Mouse (Mus musculus): ENCODE results near the gene Rsrc1.
A peak's percentile ranks its signal among the peaks of the same experiment; 100 is the strongest.
"Not testable (repeated sequence)": the region's sequence is repeated elsewhere in the genome, so short reads cannot be mapped to it uniquely, and the experiment has no call there.

Rsrc1 gene

DNA sequence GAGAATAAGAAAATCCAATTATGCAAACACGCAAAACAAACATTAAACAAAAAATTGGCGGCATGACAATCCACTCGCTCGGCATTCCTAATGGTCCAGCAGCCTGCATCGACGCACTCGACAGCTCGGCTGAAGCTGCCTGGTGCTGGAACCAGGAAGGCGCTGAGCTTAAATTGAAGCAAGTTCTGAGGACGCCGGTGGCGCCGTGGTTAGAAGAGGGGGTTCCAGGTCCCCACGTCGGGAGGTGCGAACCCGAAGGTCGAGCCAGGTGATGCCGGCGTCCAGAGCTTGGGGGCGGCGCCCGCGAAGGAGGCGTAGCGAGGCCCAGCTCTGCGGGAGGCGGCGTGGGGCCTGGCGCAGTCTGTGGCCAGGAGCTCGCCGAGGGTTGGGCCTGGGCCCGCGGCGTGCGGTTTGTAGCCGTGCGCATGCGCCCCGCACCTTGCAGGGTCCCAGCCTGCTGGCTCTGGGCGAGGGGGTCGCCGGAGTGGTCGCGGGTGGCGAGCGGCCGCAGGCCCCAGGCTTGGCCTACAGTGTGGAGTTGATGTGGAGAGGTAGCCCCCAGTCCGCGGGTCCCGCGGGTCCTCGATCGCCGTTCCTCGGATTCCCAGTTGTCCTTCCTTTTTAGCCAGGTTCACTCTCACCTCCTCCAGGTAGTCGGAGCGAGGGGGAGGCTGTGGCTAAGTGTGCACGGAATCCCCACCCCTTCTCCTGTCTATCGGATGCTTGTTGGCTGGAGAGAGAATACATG is 4.5 kb downstream of the Rsrc1 start:
- peak; percentile 96 for ATAC-seq (ENCODE audit: low TSS enrichment)

DNA sequence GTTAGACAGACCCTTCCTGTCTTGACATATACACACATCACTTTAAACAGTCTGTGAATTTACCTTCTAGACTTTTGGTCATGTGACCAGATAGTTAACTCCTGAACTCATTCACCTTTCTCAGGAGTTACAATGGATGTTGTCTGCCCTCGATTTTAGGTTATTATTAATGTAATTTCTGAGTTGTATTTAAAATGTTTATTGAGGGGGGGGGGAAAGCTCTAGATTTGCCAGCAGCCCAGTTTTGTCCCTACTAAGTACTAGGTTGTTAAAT is 5.0 kb downstream of the Rsrc1 start:
- no peak for ATAC-seq (ENCODE audit: low TSS enrichment)

DNA sequence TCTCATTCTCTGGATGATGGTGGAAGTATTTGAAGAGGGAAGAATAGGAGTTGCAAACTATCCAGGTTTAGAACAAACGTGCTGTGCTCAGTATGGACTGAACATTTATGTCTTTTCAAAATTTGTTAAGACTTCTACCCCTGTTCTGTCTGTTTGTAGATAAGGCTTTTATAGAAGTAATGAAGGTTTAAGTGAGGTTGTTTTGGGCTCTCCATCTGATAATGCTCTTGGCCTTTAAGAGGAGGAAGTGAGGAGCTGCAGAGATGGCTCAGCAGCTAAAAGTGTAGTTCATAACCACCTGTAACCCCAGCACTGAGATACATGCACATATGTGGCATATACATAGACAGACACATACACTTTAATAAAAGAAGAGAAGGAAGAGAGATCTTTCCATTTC is 15.6 kb downstream of the Rsrc1 start:
- no peak for ATAC-seq (ENCODE audit: low TSS enrichment)

DNA sequence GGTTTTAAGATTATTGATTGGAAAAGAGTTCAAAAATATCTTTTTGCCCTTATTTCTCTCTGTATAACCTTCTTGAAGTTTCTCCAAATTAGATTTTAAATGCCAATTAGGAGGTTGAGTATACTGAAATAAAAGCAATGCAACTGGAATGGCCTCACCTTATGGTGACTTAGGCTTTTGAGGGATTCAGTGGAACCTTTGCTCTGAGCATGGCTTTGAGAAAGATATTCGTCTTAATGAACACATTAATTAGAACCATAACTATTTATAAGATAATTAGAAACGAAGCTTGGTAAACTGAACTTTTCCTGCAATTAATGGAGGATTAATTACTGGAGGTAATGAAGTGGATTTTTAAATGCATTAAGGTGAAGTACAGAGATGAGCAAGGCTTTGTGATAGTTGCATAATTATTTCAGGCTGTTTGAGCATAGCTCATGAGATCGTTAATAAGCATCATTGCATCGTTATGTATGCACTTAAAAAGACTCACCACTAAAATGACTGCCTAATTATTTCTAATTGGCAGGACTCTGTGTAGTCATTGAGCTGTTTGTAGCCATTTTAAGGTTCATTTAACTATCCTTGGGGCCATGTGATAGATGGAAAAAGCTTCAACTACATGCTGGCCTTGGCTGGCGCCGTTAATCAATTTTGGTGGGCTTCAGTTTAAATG is 55.3 kb downstream of the Rsrc1 start:
- no peak for ATAC-seq (ENCODE audit: low TSS enrichment)

DNA sequence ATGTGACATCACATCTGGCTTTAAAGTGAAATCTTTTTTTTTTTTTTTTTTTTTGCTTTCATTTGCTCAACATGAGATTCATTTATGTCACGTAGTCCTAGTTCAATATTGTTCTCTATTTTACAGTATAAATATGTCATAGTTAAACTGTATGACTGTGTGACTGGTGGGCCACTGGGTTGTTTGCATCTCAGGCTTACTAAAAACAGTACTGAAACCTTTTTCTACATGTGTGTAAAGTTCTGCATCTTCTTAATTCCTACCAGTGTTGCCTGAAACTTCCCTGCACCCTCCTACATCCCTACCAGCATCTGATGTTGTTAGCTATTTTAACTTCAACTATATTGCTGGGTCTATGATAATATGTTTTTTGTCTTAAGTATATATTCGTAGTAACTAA is 78.6 kb downstream of the Rsrc1 start:
- ATAC-seq (ENCODE audit: low TSS enrichment), result no peak

DNA sequence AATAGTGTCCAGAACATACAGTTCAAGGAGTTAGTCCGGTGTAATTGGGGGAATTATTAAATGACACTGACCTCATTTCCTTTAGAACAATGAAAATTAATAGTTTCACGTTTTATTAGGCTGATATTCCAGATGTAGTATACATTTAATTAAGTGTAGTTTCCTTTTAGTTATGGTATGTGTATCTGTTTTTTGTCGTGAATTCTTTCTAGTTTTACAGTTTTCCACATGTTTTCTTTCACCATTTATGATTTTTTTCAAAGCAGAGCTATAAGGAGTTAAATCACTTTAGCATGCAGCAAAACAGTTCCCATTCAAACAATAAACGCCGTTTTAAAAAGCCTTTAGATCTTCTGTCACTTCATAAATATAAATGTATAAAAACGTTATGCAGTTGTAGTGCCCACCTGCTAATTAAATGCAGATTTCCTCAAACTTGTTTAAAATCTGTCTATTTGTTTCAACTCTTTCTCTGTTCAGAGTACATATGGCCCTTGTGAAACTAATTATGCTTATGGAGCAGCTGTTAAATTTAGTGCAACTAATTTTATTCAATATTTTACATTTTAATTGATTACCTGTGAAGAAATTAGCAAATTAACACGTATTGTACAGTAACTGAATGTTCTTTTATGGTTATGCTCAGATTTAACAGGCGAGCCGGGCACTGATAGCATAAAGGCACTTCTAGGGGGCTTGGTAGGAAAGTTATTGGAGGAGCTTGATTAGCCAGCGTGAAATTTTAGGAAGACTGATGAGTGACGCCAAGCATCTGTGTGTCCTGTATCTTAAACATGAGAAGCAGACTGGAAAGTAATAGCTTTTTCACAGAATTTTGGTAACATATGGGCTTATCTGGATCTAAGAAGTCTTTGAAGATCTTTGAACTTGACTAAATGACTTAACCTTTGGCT is 89.6 kb downstream of the Rsrc1 start:
- ATAC-seq (ENCODE audit: low TSS enrichment), result no peak

DNA sequence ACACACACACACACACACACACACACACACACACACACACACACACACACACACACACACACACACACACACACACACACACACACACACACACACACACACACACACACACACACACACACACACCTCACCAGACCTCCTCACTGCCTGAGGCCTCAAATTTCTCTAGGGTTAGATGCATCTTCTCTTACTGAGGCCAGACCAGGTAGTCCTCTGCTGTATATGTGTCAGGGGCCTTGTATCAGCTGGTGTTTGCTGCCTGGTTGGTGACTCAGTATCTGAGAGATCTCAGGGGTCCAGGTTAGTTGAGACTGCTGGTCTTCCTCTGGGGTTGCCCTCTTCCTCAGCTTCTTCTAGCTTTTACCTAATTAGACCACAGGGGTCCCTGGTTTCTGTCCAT is 92.5 kb downstream of the Rsrc1 start:
- not testable (repeated sequence) for ATAC-seq (ENCODE audit: low TSS enrichment)

DNA sequence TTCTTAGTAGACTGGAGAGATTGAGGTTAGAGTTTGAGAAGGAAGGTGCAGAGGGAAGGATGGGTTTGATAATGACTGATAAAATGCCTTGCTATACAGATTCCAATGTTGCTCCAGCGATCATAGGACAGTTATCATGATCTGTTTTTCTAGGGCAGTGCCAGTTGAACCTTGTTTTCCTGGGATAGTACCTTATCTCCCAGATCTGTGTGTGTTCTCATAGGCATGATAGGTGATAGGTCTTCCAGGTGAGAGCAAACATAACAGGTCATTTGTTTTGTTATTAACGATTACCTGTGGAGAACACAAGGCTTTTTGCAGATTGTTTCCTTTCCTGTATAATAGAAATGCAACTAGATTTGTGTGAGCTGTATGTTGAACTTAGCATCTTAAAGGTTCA is 94.3 kb downstream of the Rsrc1 start:
- no peak for ATAC-seq (ENCODE audit: low TSS enrichment)

DNA sequence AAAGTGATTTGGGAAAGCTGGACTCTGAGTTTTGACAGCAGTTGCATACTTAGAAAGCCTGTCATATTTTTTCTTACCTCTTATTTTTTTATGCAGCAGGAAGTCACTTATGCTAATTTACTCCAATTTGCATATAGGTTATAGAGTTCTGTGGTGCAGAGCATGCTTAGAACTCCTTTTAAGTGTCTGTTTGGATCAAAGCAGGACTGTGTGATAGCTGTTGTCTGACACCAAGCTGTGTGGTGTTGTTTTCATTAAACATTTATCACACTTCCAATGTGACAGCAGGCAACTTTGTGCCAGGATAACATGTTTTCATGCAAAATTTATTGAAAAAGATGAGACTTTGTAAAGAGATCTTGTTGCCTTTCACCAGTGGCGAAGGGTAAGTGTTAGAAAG is 103.6 kb downstream of the Rsrc1 start:
- ATAC-seq (ENCODE audit: low TSS enrichment), result no peak

DNA sequence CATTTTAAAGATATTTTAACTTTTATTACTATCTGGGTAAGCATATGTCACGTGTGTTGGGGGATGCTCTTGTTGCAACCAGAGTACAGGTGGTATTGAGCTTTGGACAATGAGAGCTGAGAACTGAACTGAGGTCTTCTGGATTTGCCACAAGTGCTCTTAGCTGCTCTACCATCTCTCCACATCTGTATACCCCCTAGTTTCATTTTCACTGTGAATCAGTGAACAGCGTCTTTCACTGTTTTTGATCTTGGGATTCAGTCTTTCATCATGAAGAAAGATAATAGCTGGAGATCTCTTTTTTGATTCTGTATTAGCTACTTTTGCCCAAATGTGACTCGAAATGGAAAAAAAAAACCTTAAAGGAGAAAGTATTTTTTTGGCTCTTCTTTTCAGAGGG is 127.2 kb downstream of the Rsrc1 start:
- ATAC-seq (ENCODE audit: low TSS enrichment), result no peak

DNA sequence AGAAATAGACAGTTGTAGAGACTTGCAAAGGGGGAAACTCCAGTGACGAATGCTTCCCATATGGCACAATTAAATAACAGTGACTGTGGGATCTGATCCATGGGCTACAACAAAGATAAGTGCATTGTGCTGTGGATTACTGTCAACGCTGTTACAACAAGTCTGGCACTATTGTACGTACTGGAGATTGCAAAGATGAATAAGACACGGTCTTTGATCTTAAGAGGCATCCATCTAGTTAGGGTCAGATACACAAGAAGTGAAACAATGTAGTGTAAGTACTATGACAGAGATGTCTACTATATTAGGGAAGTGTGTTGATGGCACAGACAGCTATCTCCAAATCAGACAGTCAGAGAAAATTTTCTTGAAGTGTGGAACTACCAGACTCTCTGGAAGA is 135.1 kb downstream of the Rsrc1 start:
- ATAC-seq (ENCODE audit: low TSS enrichment), result no peak

DNA sequence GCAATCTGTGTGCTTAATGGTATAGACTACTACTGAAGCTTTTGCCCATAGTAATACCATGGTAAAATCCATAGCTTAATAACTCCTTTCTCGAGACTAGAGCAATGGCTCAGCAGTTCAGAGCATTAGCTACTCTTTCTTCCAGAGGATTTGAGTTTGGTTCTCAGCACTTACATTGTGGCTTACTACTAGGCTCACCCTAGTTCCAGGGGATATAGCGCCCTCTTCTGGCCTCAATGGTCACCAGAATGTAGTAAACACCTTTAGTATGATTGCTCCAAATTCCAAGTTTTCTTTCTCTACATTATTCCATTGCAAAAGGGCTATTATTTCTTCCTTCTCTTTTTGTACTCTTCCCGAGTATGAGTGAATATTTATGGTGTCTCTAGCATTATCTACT is 151.3 kb downstream of the Rsrc1 start:
- ATAC-seq (ENCODE audit: low TSS enrichment), result no peak

DNA sequence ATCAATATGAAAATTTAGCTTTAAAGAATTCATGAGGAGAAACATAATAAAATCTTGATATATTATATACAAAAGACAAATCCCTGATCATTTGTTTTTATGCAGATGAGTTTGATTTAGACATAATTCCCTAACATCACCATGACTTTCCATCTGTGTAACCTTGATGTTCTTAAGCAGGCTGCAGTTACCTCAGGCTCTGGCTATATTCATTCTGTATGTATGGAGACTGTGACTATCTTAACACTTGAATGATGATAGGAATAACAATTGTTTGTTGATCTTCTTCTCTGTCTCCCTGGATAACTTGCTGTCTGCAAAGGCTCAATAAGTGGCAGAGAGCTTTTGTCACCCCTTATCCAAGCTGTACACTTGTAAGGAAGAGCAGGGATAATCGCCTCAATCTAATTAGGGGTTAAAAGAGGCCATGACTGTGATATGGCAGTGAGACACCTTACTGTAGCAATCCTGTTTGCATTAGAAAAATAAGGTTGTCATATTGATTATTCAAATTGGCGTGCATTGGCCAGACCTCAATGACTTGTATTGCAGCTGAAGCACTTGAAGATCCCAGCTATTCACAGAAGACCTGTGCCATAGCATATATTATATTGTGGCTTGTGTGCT is 154.7 kb downstream of the Rsrc1 start:
- no peak for ATAC-seq (ENCODE audit: low TSS enrichment)

DNA sequence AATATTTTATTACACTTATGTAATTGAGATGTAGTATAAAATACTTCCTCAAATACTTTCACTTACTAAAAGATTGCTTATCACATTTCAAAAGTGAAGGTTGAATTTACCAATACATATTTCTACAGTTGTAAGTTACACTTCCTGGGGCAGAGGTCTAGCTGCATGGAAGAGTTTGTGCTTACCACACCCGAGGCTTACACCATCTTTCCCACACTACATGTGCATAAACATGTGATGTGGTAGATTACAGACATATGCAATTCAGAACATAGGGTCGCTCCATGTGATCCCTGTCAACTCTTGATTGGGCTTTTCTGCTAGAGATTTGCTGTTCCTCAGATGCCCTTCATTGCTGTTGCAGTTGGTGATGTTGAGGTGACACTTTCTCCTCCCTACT is 163.8 kb downstream of the Rsrc1 start:
- no peak for ATAC-seq (ENCODE audit: low TSS enrichment)

DNA sequence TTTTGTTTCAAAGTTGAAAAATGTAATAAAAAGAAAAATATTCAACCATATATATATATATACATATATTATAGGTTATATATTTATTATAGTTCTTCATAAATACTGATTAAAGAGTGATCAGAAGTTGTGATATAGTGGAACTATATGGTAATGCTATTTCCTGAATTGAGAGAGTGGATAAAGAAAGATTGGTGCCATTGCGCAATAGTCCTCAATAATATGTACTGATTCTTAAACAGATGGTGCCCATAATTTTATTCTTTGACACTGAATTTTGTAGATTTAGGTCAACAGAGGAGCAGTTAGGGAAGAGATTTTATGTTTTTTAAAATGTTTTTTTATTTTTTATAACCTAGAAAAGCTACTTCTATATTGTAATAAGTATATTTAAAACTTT is 165.1 kb downstream of the Rsrc1 start:
- no peak for ATAC-seq (ENCODE audit: low TSS enrichment)

DNA sequence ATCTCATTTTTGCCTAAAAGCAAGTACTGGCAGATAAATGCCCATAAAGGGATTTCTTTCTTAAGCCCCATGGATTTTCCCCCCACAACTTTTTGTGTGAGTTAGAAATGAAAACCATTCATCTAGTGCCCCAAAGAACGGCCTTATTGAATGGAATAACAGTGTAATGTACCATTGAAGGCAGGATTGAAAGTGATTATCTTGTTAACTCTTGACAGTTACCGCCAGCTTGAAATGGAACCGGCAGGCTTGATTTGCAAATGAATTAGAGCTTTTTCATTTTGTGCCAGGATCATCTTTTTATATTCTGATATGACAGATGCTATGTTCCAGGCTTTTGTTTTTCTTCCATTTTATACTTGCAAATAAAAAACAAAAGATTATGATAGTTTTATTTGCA is 166.1 kb downstream of the Rsrc1 start:
- ATAC-seq (ENCODE audit: low TSS enrichment), result no peak

DNA sequence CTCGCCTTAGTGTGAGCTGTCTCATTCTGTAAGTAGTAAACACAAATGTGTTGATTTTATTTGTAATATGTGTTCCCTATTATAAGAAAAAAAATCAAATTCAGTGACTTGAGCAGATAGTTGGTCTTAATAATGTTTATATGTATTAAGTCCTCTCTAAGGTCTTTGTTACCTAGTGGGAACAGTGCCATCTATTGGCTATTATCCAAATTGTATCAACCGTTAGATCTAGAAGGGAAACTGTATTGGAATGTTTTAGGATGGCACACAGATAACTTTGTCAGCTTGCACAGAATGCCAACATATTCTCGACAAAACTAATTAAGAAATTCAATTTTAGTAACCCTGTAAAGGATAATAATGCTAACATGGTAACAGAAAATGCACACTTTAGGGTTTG is 216.0 kb downstream of the Rsrc1 start:
- ATAC-seq (ENCODE audit: low TSS enrichment), result no peak

DNA sequence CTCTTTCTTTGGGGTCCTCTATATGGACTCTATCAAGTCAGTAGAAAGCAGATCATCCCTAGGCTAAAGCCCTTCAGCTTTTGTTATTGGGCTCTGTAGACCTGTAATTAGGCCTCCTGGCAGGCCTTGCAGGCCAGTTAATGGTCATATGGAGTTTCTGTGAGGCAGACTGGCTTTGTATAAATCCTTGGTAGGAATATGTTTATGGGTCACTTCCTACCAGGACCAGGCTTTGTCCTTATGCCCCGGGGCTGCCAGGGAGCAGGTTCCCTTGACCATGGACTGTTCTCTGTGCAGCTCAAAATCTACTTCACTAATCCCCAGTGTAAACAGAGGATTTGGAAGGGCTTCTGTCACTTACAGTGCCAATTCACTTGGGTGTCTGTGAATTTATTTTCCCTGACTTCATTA is 231.9 kb downstream of the Rsrc1 start:
- ATAC-seq (ENCODE audit: low TSS enrichment), result no peak

DNA sequence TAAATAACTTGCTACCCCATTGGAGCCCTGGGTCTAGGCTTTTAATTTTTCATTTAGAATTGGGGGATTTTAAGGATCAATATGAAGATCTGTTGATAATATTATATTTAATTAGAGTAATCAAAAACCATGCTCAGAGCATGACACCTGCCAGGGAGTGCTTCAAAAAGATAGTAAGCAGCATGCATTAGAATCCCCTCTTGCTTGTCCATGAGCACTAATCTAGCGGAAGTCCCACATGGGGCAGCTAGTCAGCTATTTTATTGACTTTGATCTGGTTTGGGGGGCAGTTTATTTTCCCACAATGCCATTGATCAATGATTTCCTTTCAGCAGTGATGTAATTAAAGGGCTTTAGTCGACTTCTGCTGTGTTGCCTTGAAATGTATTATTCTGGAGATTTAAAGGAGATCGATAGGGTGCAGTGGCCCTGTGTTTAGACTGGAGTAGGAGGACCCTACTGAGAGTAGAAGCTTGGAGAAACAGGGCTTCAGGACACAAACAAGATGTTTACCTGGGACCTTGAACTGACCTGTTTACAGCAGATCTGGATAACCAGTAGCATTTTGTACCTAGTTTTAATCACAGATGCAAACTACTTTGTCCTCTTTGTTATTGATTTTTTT is 251.5 kb downstream of the Rsrc1 start:
- no peak for ATAC-seq (ENCODE audit: low TSS enrichment)

DNA sequence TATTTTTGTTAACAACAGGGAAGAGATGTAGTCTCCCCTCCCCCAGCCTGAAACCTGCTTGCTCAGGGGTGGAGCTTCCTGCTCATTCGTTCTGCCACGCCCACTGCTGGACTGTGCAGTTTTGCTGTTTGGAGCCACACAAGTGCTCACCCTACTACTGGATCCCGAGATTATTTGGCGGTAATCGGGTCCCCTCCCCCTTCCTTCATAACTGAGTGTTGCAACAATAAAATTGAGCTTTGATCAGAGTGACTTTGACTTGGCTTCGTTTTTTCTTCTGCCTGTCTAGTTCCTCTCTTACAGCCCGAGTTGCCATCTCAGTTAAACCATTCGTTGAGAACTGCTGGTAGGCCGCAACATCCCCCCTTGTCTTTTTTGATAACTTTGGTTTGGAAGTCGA is 261.3 kb downstream of the Rsrc1 start:
- not testable (repeated sequence) for ATAC-seq (ENCODE audit: low TSS enrichment)

DNA sequence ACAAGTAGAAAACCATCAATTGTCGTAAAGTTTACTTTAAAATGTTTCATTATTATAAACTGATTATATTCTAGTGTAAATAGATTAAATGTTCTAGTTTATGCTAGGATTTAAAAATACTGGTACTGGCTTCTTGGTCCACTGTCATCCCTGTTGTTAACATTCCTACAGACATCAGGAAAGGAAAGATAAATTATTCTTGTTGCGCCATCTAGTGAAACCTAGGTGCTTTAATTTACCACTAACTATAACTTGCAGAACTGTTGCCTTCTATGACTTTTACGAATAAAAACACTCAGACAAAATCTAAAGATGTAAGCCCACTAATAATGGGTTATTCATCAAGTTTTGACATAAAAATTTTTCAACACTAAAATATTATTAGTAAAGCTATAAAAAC is 286.3 kb downstream of the Rsrc1 start:
- 0 out of 2 replicates have a peak, but pooled peaks have one; percentile 59 for ATAC-seq (ENCODE audit: low TSS enrichment)

DNA sequence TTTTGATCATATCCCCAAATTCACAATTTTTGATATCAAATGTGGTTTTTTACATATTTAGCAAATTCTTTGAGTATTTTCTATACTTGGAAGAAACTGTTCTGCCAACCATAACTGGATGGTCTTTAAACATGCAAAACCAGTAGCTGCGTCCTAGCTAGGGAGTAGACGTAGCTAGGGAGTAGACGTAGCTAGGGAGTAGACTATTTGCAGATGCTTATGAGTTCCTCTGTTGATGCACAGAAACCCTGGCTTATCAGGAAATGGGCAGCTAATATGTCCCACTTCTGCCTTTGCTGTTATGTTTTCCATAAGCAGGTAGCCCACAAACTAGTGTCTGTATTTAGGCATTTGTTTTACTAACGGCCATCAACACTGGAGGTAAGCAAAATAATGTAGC is 298.6 kb downstream of the Rsrc1 start:
- ATAC-seq (ENCODE audit: low TSS enrichment), result no peak
